Mouse (Mus musculus) G1E (cell line): ENCODE data around the gene Idh3g.

Experiments used
- CTCF ChIP-seq: IDR thresholded peaks from 2 replicates; pipeline ENCODE4 v1.5.1; 2012; ENCODE audit warnings: low read depth, low read length, inconsistent platforms, mixed read lengths
- POLR2AphosphoS5 ChIP-seq: IDR thresholded peaks from 2 replicates; pipeline ENCODE4 v1.6.1; 2012; ENCODE audit warnings: low read depth, low read length, inconsistent platforms; ENCODE audit not compliant: insufficient replicate concordance

GRCm38 (mm10) chrX:73793039-73793438 lies 6.3 kb upstream of the Idh3g start:
- TF ChIP-seq CTCF (no peak), POLR2AphosphoS5 (no peak)
